In genomic region chr13:57854416-57854815, GRCm38 (mm10) we compare ENCODE assay signal across 20 mouse cellular contexts. TPM values are rescaled to one million over a fixed set of nuclear protein-coding genes. Genes with fewer than 3 reads are reported as not detected.
"Had no signal": no experiment of that assay in that cellular context is flagged by ENCODE, and none has a peak within 500 bp of the region (broad histone marks: within the 10 kb centered on the region; RNA-seq: fewer than 3 reads in every experiment).

No protein-coding gene starts in this region.

- ATAC-seq: midbrain, embryonic 13.5 days; midbrain, embryonic 15.5 days had no signal

- H3K4me3 ChIP-seq: midbrain, embryonic 10.5 days; midbrain, embryonic 13.5 days; midbrain, embryonic 15.5 days; myocyte; neural tube, embryonic 13.5 days; neural tube, embryonic 15.5 days had no signal

- H3K27me3 ChIP-seq: midbrain, embryonic 13.5 days; midbrain, embryonic 15.5 days; neural tube, embryonic 13.5 days; neural tube, embryonic 15.5 days had no signal

- H3K36me3 ChIP-seq: midbrain, embryonic 10.5 days; midbrain, embryonic 13.5 days; midbrain, embryonic 15.5 days; neural tube, embryonic 13.5 days; neural tube, embryonic 15.5 days had no signal

- H3K27ac ChIP-seq: midbrain, embryonic 10.5 days; midbrain, embryonic 13.5 days; midbrain, embryonic 15.5 days had no signal

- H3K9me3 ChIP-seq: midbrain, embryonic 10.5 days; midbrain, embryonic 13.5 days; midbrain, embryonic 15.5 days; neural tube, embryonic 13.5 days; neural tube, embryonic 15.5 days had no signal

- DNase-seq: lung, adult 18-20 months; lung, embryonic 14.5 days; lung, postnatal 10 days; lung, postnatal 4 days; retina, postnatal 1 day; right cerebral cortex, adult 18-20 months; right cerebral cortex, postnatal 25 days; right cerebral cortex, postnatal 4 days; spleen, adult 18-20 months; thymus, adult 18-20 months; thymus, postnatal 14 days; thymus, postnatal 36 days had no signal

RNA-seq across cellular contexts. Expression of gene Spock1, which starts 53.7 kb away (rescaled TPM):
- total RNA-seq: megakaryocyte, adult 5-6 weeks; megakaryocyte-erythroid progenitor cell, adult 5-6 weeks had no signal
- polyA plus RNA-seq: lung, embryonic 14.5 days had no signal
